Mouse (Mus musculus) brown adipose tissue, adult 24 weeks (tissue): ENCODE data around the gene Magi1. TPM values are rescaled to one million over a fixed set of nuclear protein-coding genes. Genes with fewer than 3 reads are reported as not detected.

Experiments used
- H3K27ac ChIP-seq: fragments of 200-500 bp; replicated peaks from 2 replicates; pipeline ENCODE4 v1.5.1; 2012; ENCODE audit warnings: low read depth, mild to moderate bottlenecking, low read length
- H3K4me1 ChIP-seq: fragments of 200-500 bp; 2 replicates; pipeline ENCODE4 v1.6.1; 2012; ENCODE audit warnings: low read length, mixed read lengths; ENCODE audit not compliant: control insufficient read depth, insufficient read depth, insufficient read length
- H3K4me3 ChIP-seq: fragments of 200-500 bp; 2 replicates; pipeline ENCODE4 v1.5.1; 2012; ENCODE audit warnings: low read depth, mild to moderate bottlenecking, low read length, moderate library complexity; ENCODE audit not compliant: insufficient read depth
- polyA plus RNA-seq: library from polyadenylated mRNA; stranded (reverse); fragments of >200 nt; gene quantifications from 2 replicates; pipeline ENCODE4 v1.2.4, GENCODE M21; 2012; ENCODE audit not compliant: missing spikeins, insufficient read depth, insufficient read length

The Magi1 gene
- polyA plus RNA-seq, 1 experiment, result 4.5 TPM

GRCm38 (mm10) chr6:94141496-94141895 is 142.2 kb downstream of the Magi1 start:
- H3K4me1 ChIP-seq, result peaks cover 23% of the 10 kb centered on the region
- H3K27ac ChIP-seq, result no peak overlapping the region
- H3K4me3 ChIP-seq, result no peak overlapping the region

DNA sequence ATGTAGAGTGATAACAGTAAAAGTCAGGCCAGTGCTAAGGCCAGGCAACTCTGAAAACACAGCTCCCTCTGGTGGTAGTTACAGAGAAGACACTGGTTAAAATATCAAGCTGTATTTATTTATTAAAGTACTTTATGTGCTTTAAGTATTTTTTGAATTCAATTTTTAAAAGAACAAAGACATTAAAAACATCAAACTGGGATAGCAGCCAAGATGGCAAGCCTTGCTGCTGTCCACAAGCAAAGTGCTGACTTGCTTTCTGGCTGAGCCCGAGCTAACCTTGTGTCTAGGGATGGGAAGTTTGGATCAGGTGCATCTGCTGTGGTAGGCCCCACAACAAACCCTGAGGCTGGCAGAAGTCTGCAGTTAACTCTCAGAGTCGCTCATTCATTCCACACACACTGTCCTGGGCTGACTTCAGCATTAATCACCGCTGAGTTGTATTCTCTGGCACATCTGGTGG is 143.7 kb downstream of the Magi1 start:
- Histone ChIP-seq H3K4me3 (no peak overlapping the region), H3K4me1 (peaks cover 20% of the 10 kb centered on the region), H3K27ac (no peak overlapping the region)

DNA sequence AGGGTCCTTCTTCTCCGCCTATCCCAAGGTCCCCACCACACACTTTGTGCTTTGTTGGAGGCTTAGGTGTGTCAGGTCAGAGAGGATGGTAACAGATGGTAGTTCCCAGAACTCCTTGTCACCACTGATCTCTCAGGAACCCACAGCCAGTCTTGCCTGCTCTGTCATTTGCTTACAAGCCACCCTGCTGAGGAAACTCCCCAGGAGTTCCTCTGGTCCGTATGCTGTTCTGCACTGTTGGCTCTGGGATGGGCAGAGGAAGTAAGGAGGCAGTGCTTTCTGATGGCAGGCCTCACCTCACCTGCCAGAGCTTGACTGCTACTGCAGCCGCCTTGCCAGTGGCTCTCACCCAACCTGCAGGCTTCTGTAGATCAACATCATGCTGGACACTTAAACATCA is 147.0 kb downstream of the Magi1 start:
- peaks cover 16% of the 10 kb centered on the region for H3K4me1 ChIP-seq
- no peak overlapping the region for H3K4me3 ChIP-seq

DNA sequence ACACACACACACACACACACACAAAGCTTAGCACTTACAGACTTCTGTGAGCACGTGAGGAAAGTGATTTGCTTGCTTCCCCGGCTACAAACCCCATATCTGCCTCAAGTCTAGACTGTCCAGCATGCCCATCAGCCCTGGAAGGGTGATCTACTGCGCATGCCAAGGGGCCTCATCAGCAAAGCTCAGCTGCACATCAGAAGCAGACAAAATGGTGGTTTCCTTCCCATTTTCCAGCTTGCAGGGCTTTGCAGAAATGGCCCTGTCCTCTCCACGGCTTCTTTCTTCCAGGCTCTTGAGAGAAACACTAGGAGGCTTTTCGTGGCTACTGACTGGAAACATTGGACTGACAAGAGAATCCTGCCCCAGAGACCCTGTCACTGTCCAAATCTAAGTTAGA is 149.6 kb downstream of the Magi1 start:
- H3K4me1 ChIP-seq, result peaks cover 23% of the 10 kb centered on the region

More for the DNA sequence above, 147.0 kb downstream of the Magi1 start:
- no peak overlapping the region for H3K27ac ChIP-seq

DNA sequence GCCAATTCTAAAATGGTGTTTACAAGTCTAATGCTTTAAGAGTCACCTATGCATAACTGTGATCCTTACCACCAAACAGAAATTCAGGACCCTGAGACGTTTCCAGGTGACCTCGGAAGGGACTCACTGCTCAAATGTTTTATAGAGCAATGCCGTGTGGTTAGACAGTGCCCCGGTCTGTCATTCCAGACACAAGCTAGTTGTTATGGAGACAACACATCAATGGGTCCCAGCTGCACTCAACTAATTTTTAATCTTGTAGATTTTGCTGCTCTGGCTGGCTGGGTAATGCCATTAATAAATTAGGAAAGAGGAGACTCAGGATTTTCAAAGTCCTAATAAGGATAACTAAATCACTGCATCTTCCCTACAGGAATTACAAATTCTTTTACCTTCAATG is 151.7 kb downstream of the Magi1 start:
- no peak overlapping the region for H3K4me3 ChIP-seq
- H3K4me1 ChIP-seq, result peaks cover 26% of the 10 kb centered on the region
- no peak overlapping the region for H3K27ac ChIP-seq

More for the DNA sequence above, 149.6 kb downstream of the Magi1 start:
- Histone ChIP-seq H3K27ac (no peak overlapping the region), H3K4me3 (no peak overlapping the region)

- no peak overlapping the region for H3K4me3 ChIP-seq
- H3K27ac ChIP-seq, result no peak overlapping the region
- H3K4me1 ChIP-seq, result peaks cover 30% of the 10 kb centered on the region
Measured at GRCm38 (mm10) chr6:94130389-94130788, 153.3 kb downstream of the Magi1 start.

DNA sequence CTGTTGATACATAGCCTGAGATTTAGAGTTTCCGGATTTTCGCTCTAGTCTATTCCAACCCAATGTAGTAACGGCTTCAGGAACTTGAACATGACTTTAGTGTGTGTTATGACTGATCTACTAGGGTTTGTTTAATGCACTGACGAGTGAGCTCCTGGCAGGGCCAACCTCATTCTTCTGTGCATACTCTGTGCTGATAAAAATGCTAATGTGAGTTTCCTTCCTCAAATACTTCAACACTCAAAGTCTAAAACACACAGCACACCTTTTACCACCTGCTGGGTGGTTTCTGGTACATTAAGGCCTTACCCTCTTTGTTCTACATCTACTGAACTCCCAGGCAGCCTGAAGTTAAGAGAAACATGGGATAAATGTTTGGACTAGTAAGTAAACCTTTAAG is 157.0 kb downstream of the Magi1 start:
- Histone ChIP-seq H3K4me3 (no peak overlapping the region), H3K4me1 (peaks cover 31% of the 10 kb centered on the region), H3K27ac (no peak overlapping the region)

- Histone ChIP-seq H3K4me1 (peaks cover 26% of the 10 kb centered on the region), H3K4me3 (no peak overlapping the region), H3K27ac (no peak overlapping the region)
Measured at GRCm38 (mm10) chr6:94125144-94125543, 158.6 kb downstream of the Magi1 start.

- Histone ChIP-seq H3K4me1 (peaks cover 22% of the 10 kb centered on the region), H3K27ac (no peak overlapping the region)
Measured at GRCm38 (mm10) chr6:94124279-94124678, 159.4 kb downstream of the Magi1 start.

DNA sequence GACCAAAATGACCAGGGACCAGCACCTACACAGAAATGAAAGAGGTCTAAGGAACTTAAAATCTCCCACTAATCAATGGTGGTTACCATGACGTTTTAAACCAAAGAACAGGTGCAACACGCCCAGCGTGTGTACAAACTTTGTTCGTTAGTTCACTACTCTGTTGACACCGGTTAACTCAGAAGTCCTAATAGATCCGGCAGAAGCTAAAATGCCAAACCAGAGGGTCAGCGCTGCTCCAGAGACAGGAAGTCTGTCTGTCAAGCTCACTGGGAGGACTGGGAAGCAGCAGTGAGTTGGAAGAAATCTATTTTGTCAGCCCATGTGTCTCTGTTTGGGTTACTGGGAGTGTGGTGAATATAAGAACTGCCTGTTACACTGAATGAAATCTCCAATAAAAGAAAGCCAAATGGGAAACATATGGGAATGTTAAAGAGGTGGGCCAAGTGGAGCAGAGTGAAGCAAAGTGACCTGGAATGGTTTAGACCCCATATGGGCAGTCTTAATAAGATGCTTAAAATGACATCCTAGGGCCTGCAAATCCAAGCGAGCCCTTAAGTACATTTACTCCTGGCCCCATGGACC is 161.1 kb downstream of the Magi1 start:
- Histone ChIP-seq H3K4me3 (no peak overlapping the region), H3K4me1 (peaks cover 16% of the 10 kb centered on the region), H3K27ac (no peak overlapping the region)

More at GRCm38 (mm10) chr6:94124279-94124678, 159.4 kb downstream of the Magi1 start:
- H3K4me3 ChIP-seq, result no peak overlapping the region

- Histone ChIP-seq H3K27ac (no peak overlapping the region), H3K4me1 (peaks cover 16% of the 10 kb centered on the region), H3K4me3 (no peak overlapping the region)
Measured at GRCm38 (mm10) chr6:94121488-94121887, 162.2 kb downstream of the Magi1 start.

GRCm38 (mm10) chr6:94116434-94117432 is 167.0 kb downstream of the Magi1 start:
- Histone ChIP-seq H3K4me1 (peaks cover 6% of the 10 kb centered on the region; the same call in 1 of the 2 replicates), H3K4me3 (no peak overlapping the region), H3K27ac (no peak overlapping the region)

- no peak overlapping the region for H3K27ac ChIP-seq
- peaks cover 2% of the 10 kb centered on the region; the same call in 1 of the 2 replicates for H3K4me1 ChIP-seq
- H3K4me3 ChIP-seq, result no peak overlapping the region
Measured at GRCm38 (mm10) chr6:94111833-94112232, 171.9 kb downstream of the Magi1 start.

- H3K27ac ChIP-seq, result no peak overlapping the region
Measured at GRCm38 (mm10) chr6:94107401-94108107, 176.2 kb downstream of the Magi1 start.

GRCm38 (mm10) chr6:94103581-94103980 is 180.1 kb downstream of the Magi1 start:
- Histone ChIP-seq H3K4me1 (peaks cover 15% of the 10 kb centered on the region; the same call in 1 of the 2 replicates), H3K27ac (no peak overlapping the region), H3K4me3 (no peak overlapping the region)

More at GRCm38 (mm10) chr6:94107401-94108107, 176.2 kb downstream of the Magi1 start:
- H3K4me1 ChIP-seq, result peaks cover 13% of the 10 kb centered on the region; the same call in 1 of the 2 replicates
- no peak overlapping the region for H3K4me3 ChIP-seq
